Mouse (Mus musculus): ENCODE measurements at regions not wholly inside any gene's neighbourhood (a gene's known extent, or its start where the extent isn't known, plus 50 kb on each side); places are given as distances from the start of the nearest gene placed in this dataset.

DNA sequence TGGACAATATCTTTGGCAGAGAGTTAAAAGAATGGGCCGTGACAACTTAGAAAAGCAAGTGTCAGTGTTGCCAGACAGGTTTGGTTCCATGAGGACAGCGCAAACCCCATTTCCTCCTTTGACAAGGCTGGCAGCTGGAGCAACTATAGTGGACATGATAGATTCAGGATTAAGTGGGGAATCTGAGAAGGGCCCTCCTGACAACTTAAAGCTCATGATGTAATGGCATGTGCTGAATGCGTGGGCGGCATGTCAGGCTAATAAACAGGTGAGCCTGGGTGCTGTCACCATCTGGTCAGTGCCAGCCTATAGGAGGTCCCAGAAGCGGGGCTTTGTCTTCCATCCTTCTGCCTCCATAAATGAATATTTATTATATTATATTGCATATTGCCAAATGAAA is 326.3 kb downstream of the Gm11361 start:
- no peak for DNase-seq (ENCODE audit: low spot score in 2 of 2)

DNA sequence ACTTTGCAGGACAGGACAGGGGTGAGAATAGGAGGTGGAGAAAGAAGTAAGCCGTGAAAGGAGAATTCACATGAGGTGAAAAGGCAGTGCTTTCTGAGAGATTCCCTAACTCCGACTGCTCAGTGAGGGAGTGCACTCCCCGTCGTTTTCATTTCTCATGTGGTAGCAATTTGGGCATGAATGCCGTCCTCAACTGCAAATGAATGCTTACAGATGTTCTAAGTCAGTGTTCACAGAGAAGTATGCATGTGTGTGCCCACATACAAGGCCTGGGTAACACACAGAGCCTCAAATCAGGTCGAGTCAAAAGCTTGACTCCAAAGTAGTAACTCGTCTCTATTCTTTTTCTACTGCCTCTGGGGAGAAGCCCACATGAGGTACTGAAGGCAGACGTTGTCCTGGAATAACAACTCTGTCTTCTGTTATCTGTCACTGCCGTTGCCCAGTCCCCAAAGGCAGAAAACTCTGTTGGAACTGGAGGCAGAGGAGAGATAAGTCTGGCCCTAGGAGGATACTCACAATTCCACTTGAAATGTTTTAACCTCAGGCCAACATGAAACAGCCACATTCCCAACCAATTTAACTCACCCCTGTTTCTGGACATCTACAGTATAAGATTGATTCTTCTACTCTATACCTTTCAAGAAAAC is 318.0 kb downstream of the Gm11361 start:
- no peak for DNase-seq (ENCODE audit: low spot score in 2 of 2)

DNA sequence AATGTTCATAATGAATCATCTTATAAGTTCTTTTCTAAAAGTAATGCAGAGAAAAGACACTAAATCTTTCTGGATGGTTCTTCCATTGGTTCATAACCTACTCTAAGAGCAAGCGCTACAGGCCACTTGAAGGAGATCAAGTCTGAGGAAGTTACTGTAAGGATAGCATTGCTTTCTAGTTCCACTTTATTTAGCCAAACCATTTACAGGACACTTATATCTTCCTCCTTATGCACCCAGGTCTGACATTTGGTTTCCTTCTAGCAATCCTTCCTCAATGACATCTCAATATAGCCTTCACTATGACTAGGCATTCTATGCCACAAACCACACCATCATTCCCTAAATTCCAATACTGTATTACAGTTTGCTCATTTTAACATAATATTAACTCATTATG is 316.0 kb downstream of the Gm11361 start:
- DNase-seq (ENCODE audit: low spot score in 2 of 2): no peak

DNA sequence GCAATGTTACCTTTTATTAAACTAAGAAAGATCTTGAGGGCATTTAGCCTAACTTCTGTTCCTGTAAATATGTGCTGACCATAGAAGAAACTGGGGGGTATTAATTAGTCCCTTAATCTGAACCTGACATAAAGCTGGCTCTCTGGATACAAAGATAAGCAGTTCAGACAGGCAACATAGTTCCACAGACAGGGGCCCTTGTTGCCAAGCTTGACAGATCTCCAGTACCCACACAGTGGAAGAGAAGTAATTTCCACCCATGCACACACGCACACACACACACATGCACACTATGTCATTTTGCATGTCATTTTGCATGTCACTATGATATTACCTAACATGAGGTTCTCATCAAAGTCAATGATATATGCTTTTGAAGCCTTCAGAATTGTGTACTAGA is 315.1 kb downstream of the Gm11361 start:
- DNase-seq (ENCODE audit: low spot score in 2 of 2): no peak

- DNase-seq (ENCODE audit: low spot score in 2 of 2): no peak
These were observed 314.4 kb downstream of the Gm11361 start for GRCm38 (mm10) chr13:28571716-28572115.

- DNase-seq (ENCODE audit: low spot score in 2 of 2): no peak
These were observed 306.3 kb downstream of the Gm11361 start for GRCm38 (mm10) chr13:28563585-28563984.

DNA sequence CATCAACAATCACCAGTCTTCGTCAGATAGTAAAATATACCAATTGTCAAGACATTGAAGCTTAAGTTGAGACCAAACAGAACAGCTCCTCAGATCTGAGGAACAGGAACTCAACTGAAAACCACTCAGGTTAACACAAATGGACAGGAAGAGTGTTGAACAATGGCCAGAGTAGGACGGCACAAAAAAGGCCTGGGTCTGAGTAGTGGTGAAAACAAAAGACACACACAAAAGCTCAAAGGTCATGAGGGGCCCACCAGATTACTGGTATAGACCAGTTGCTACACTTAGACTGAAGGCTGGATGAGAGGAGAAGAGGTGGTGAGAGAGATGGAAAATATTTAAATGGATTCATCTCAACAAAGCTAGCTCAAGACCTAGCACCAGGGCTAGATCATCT is 302.8 kb downstream of the Gm11361 start:
- DNase-seq (ENCODE audit: low spot score in 2 of 2): no peak

- DNase-seq (ENCODE audit: low spot score in 2 of 2): no peak
These were observed 299.8 kb downstream of the Gm11361 start for GRCm38 (mm10) chr13:28557032-28557570.

GRCm38 (mm10) chr13:28556385-28556938 is 299.1 kb downstream of the Gm11361 start:
- no peak for DNase-seq (ENCODE audit: low spot score in 2 of 2)

DNA sequence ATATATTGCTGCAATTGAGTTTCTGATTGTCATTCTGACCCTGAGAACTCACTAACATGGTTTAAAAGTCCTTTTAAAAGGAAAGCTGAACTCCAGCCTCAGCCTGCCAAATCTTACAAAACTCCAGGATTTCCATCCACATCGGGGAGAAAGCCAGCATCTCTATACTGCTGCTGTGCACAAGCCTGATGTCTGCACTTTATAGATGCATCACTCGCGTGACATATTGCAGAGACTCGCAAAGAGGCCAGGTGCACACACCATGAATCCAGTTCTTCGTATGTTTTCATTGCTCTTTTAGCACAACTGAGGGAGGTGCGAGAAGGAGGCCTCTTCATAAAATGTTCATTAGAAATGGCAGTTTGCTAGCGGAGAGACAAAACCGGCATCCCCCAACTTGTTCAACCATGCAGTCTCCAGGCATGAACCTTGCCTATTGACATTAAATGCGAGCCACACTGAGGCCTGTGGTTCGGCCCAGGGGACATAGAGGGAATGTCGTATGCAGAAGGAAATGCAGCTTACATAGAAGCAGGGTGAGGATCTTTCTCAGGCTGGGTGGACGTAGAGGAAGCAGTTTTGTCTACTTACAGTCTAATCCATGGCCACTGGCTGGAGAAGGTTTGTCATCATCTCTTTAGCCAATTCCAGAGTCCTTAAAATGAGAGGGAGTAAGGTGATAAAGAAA is 297.0 kb downstream of the Gm11361 start:
- DNase-seq (ENCODE audit: low spot score in 2 of 2): no peak

GRCm38 (mm10) chr13:28552974-28553750 is 295.8 kb downstream of the Gm11361 start:
- DNase-seq (ENCODE audit: low spot score in 2 of 2): peak in 1 of 2 experiments; percentile 12

GRCm38 (mm10) chr13:28551555-28551954 is 294.2 kb downstream of the Gm11361 start:
- no peak for DNase-seq (ENCODE audit: low spot score in 2 of 2)

GRCm38 (mm10) chr13:28545797-28546196 is 288.5 kb downstream of the Gm11361 start:
- DNase-seq (ENCODE audit: low spot score in 2 of 2): no peak

DNA sequence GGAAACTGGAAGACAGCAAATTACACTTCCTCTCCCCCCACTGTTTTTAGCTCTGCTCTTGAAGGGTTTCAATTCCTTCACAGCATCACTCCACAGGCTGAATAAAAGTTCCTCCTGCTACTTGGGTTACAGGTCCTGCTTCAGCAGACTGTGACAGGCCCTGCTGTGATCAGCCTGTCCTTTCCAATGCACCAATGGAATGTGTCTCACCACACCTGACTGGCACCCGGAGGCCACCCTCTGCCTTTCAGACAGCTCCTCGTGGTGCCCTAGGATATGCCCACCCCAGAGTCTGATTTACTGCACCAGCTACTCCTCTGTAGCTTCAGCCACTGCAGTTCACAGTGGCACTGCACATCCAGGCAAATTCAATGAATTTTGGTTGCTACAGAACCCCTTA is 288.0 kb downstream of the Gm11361 start:
- DNase-seq (ENCODE audit: low spot score in 2 of 2): peak in 1 of 2 experiments; percentile 13

DNA sequence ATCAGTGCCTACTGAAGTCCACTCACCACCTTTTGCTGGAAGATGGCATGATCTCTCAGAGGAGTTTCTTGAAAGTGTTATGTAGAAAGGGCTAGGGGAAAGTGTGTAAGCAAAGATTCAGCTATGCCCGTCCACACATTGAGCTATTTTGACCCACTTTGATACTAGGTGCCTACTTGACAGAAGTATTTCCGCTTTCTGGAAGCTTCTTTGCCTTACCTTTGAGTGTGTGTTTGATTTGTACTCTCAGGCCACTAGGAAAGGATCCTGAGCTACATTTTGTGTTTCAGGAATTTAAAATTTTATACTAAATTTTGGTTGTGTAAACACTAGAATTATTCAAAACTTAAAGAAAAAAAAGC is 287.5 kb downstream of the Gm11361 start:
- no peak for DNase-seq (ENCODE audit: low spot score in 2 of 2)

- DNase-seq (ENCODE audit: low spot score in 2 of 2): peak in 1 of 2 experiments; percentile 12
These were observed 286.9 kb downstream of the Gm11361 start for GRCm38 (mm10) chr13:28544003-28544818.

GRCm38 (mm10) chr13:28541607-28542006 is 284.3 kb downstream of the Gm11361 start:
- no peak for DNase-seq (ENCODE audit: low spot score in 2 of 2)

DNA sequence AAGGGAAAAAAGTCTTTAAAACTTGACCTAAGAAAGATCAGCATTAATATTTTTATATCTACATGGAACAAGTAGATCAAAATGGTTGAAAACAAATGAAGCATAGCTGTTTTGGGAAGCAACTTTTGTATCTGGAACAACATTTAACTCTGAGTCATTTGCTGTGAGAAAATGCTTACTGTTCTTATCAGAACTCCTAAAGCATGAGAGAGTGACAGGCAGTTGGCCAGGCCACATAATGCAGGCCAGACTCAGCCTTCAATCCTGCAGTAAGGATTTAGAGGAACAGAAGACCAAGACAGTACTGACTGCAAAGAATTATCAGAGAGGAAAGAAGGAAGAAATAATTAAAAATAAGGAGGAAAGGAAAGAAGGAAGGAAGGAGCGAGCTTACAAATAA is 275.8 kb downstream of the Gm11361 start:
- no peak for DNase-seq (ENCODE audit: low spot score in 2 of 2)

GRCm38 (mm10) chr13:28532278-28532677 is 274.9 kb downstream of the Gm11361 start:
- no peak for DNase-seq (ENCODE audit: low spot score in 2 of 2)

GRCm38 (mm10) chr13:28531534-28531999 is 274.2 kb downstream of the Gm11361 start:
- DNase-seq (ENCODE audit: low spot score in 2 of 2): no peak

DNA sequence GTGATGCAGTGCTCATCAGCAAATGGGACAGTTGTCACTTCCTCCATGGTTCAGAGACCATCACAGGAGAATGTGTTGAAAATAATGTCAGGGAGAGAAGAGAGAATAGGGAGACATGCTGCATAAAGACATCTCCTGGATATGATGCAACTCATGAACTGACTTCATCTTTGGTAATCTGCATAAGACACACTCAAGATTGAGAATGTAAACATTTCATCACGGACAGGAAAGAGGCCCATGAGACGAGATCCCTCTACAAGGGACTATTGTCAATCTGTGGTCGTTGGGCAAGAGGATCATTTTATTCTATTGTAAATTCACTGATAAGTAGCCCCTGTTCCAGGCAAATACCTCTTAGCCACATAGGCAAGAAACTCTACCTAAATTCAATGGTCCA is 273.6 kb downstream of the Gm11361 start:
- DNase-seq (ENCODE audit: low spot score in 2 of 2): no peak
